Mouse (Mus musculus): Measurements from ENCODE around the gene Rnf151.
"Not testable (repeated sequence)": the region's sequence is repeated elsewhere in the genome, so short reads cannot be mapped to it uniquely, and the experiment has no call there.

Rnf151 gene

DNA sequence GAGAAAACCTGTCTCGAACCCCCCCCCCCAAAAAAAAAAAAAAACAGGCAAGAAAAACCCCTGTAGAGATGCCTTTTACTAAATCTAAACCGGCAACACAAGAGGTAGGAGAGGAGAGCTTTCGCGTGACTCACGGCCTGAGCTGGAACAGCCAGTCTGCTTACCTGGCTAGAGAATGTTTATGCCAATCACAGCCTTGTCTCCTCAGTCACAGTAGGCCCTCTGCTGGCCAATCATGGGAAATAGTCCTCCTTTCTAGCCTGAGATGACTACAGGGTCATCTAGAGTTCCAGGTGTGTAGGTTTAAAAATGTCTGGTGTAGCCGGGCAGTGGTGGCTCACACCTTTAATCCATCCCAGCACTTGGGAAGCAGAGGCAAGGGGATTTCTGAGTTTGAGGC is 50.4 kb downstream of the Rnf151 start:
- DNase-seq (ENCODE audit: extremely low spot score) = peak; percentile 56

DNA sequence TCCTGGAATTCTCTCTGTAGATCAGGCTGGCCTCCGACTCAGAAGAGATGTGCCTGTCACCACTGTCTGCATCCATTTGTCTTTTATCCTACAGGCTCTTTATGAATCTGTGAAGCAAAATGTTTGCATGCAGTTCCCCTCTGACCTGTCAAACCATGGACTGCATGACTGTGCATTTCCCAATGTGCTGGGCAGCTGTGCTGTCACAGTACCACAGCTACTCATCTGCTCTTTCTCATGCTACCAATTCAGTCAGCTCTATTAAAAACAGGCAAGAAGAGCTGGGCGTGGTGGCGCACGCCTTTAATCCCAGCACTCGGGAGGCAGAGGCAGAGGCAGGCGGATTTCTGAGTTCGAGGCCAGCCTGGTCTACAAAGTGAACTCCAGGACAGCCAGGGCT is 50.9 kb downstream of the Rnf151 start:
- not testable (repeated sequence) for DNase-seq (ENCODE audit: extremely low spot score)
